Mouse (Mus musculus): ENCODE data around the gene Mterf1a. TPM values are rescaled to one million over a fixed set of nuclear protein-coding genes. Genes with fewer than 3 reads are reported as not detected.

The Mterf1a gene
- total RNA-seq, 1 experiment from 2014 or later, result 10.0 TPM

GRCm38 (mm10) chr5:3872348-3872747 lies 21.4 kb downstream of the Mterf1a start:
- ATAC-seq (replicated peaks; ENCODE audit: insufficient number of reproducible peaks, low FRiP score, low TSS enrichment, poor library complexity, severe bottlenecking), result no peak

DNA sequence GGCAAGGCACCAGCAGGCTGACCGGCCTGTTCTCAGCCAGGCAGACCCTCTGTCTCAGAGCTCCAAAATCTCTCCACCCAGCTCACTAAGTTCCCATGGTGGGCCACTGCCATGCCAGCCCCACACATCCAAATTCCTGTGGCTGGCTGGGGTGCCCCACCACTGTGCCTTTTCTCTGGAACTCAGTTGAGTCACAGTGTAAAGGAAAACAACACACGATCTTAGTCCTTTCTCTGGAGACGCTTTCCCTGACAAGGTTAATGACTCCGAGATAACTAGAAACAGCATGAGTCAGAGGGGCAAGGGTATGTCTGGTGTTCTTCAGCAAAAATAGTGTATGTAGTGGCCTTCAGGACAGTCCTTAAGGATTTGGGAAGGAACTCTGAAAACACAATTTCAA lies 23.6 kb downstream of the Mterf1a start:
- no peak for ATAC-seq (replicated peaks; ENCODE audit: insufficient number of reproducible peaks, low FRiP score, low TSS enrichment, poor library complexity, severe bottlenecking)

- no peak for ATAC-seq (replicated peaks; ENCODE audit: insufficient number of reproducible peaks, low FRiP score, low TSS enrichment, poor library complexity, severe bottlenecking)
Measured at GRCm38 (mm10) chr5:3845026-3845425, 48.7 kb downstream of the Mterf1a start, which contains the start of gene Lrrd1. Lrrd1 (plus strand) TSS chr5:3845173.

Other genes with a start within 250 kb of the Mterf1a start
- not detected in 3 replicates for gene Tmbim7, start 242.8 kb downstream of the Mterf1a start, total RNA-seq (2017)
- gene Gatad1, start 236.7 kb downstream of the Mterf1a start, total RNA-seq (2017), result 87.9 to 138 TPM (median 109 TPM) in 3 replicates
- 61.0 to 88.3 TPM (median 78.2 TPM) in 3 replicates for gene Ankib1, start 91.0 kb downstream of the Mterf1a start, total RNA-seq (2017)
- gene Krit1, start 90.7 kb downstream of the Mterf1a start, total RNA-seq (2017), result 75.0 to 108 TPM (median 86.0 TPM) in 3 replicates
- not detected in 3 replicates for gene Lrrd1, start 48.8 kb downstream of the Mterf1a start, total RNA-seq (2017)
- 41.5 to 104 TPM (median 62.5 TPM) in 3 replicates for gene Akap9, start 34.1 kb upstream of the Mterf1a start, total RNA-seq (2017)
- gene Cyp51, start 210.8 kb upstream of the Mterf1a start, total RNA-seq (2017), result 22.1 to 37.9 TPM (median 29.4 TPM) in 3 replicates